Mouse (Mus musculus): ENCODE results near the gene Sf3b3.
"Not testable (repeated sequence)": the region's sequence is repeated elsewhere in the genome, so short reads cannot be mapped to it uniquely, and the experiment has no call there.

Gene Sf3b3

DNA sequence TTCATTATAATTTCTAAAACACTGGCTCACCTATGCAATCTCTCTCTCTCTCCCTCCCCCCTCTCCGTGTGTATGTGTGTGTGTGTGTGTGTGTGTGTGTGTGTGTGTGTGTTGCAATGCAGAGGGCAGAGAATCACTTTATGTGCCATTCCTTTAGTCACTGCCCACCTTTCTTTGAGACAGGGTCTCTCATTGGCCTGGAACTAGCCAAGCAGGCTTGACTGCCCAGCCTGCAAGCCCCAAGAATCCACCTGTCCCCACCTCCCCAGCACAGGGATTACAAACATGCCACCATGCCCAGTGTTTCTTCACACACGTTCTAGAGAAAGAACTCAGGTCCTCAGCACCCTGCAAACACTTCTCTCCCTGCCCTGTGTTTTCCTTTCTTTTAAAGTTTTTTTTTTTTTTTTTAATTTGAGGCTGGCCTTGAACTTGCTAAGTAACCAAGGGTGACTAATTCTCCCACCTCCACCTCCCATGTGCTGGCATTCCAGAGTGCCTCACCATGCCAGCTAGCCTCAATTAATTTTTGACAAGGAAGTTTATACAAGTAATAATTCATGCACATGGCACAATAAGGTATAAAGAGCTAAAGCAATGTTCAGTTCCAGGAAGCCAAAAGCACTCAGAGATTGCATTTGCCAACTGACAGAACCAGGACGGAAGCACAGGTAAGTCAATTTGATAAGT, 41.6 kb downstream of the Sf3b3 start:
- DNase-seq: no peak

GRCm38 (mm10) chr8:110803856-110804255, 42.7 kb downstream of the Sf3b3 start:
- DNase-seq: no peak

- DNase-seq: peak; percentile 34
These were observed 43.6 kb downstream of the Sf3b3 start for GRCm38 (mm10) chr8:110802988-110803387.

GRCm38 (mm10) chr8:110797086-110797485, 49.5 kb downstream of the Sf3b3 start:
- DNase-seq: no peak

DNA sequence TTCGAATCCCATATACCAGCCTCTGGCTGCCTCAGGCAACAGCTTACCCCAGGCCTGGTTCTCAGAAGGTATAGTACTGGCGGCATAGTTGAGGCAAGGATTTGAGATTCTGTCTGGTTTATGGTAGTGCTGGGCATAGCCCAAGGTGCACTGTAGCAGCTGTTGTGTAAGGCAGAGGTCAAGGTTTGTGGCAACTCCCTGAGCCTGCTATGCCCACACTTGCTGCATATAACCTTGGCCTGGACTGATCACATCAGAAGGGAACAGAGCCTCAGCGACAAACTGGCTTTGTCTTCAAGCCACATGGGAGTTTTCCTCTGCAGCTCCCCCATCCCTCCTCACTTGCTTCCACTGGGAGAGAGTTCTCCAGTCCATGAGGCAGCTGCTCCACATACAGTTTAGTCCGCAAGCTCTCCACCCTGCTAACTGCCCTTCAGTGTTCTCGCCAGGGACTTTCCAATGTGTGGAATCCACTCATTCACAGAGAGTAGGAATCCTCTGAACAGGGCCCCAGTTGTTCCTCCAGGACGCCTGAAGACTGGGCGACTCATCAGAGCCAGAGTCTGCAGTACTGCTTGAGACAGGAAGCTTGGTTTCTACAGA, 52.1 kb downstream of the Sf3b3 start:
- DNase-seq: no peak

DNA sequence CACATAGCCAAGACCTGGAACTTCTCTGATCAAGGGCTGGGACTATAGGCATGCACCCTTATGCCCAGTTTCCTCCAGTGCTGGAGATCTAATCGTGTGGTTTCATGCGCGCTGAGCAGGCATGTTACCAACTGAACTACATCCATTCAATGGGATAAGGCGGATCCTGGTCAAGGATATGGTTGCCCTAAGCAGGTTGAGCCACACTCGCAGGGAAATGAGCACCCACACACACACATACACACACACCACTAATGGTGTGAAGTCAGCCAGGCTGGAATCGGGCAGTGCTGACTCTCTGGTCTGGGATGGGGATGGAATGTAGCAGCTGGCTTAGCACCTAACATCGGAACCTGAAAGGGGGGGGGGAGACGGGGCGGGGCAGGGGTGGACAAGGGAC, 52.7 kb downstream of the Sf3b3 start:
- no peak for DNase-seq

- no peak for DNase-seq
These were observed 53.1 kb downstream of the Sf3b3 start for GRCm38 (mm10) chr8:110793511-110793910.

- DNase-seq: peak; percentile 84
These were observed 53.9 kb downstream of the Sf3b3 start for GRCm38 (mm10) chr8:110792574-110793200.

- no peak for DNase-seq
These were observed 55.4 kb downstream of the Sf3b3 start for GRCm38 (mm10) chr8:110791164-110791563.

DNA sequence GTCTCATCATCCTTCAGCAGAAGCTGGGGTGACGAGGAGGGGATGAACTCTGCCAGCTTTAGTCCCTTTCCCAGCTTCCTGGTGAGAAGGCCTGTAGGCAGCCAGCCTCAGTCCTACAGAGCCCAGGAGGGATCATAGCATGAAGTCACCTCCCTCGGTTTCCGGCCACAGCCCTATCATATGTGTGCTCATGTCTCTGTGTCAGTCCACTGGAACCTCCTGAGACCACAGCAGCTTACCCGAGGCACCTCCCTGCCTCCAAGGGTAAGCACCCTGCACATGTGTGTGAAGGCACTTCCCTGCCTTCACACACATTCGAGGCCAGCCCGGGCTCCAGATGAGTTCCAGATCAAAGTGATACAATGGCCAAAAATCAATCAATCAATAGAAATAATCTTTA, 56.3 kb downstream of the Sf3b3 start:
- no peak for DNase-seq

- no peak for DNase-seq
These were observed 57.0 kb downstream of the Sf3b3 start for GRCm38 (mm10) chr8:110789571-110789970.

- DNase-seq: no peak
These were observed 57.6 kb downstream of the Sf3b3 start for GRCm38 (mm10) chr8:110788981-110789380.

- DNase-seq: no peak
These were observed 59.1 kb downstream of the Sf3b3 start for GRCm38 (mm10) chr8:110787411-110787954.

DNA sequence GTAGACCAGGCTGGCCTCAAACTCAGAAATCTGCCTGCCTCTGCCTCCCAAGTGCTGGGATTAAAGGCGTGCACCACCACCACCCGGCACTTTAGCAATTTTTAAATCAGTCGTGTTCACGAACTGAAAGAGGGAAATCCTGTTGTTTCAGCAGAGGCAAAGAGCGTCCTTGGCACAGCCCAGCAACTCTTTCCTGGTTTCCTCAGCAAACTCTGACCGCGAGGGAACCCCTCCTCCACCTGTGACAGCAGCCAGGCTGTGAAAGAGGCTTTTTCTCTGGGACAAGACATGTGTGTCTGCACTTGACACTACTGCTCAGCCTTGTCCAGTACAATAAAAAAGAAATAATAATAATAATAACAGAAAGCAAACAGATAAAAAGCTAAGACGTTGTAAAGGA, 59.7 kb downstream of the Sf3b3 start:
- DNase-seq: no peak

GRCm38 (mm10) chr8:110786501-110786900, 60.1 kb downstream of the Sf3b3 start:
- not testable (repeated sequence) for DNase-seq

DNA sequence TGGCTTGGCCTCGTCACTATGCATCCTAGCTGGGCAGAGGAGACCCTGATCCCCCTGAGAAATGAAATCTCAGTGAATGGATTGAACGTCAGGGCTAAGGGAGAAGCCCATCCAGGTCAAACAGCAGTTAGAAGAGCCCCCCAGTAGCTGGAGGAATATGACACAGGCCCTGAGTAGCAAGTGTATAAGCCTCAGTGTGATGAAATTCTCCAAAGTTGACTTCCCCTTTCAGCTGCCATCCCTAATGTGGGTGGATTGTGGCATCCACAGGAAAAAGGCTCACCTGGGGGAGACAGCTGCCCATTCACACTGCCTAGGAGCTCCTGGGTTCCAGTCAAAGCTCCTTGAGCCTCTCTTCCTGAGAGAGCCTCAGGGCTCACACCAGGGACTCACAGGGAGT, 61.2 kb downstream of the Sf3b3 start:
- DNase-seq: no peak

GRCm38 (mm10) chr8:110779924-110780718, 66.5 kb downstream of the Sf3b3 start:
- no peak for DNase-seq

- DNase-seq: no peak
These were observed 70.3 kb downstream of the Sf3b3 start for GRCm38 (mm10) chr8:110776335-110776734.

DNA sequence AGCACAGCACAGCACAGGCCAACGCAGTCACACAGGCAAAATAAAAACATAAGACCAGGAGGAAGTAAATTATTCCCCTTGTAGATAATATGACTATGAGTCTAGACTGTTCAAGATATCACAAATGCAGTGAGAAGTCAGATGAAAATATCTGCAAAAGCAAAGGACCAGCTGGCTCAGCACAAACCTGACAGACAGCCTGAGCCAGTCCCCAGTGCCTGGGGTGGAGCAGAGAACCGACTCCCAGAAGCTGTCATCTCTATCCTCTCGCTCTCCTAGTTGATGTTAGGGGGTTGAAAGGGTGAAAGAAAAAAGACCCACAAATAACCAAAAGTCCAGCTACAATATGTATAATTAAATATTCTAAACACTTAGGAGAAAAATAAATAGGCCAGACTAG, 70.9 kb downstream of the Sf3b3 start:
- DNase-seq: no peak

- DNase-seq: no peak
These were observed 71.3 kb downstream of the Sf3b3 start for GRCm38 (mm10) chr8:110775316-110775715.

DNA sequence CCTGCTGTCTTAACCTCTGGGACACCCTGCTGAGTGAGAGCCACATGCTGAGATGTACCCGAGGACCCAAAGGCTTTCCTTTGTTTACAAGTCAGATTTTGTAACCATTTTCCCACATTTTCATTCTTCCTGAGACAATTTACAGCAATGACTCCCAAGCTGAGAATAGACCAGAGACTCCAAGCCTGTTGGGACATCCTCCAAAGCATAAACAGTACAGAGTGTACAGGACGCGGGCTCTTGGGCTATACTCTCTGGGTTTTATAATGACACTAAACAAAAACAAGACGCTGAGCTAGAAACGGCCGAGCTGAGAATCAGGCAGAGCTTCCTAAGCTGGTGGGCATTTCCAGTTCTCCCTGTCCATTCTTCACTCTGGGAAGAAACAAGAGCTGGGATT, 71.9 kb downstream of the Sf3b3 start:
- no peak for DNase-seq

DNA sequence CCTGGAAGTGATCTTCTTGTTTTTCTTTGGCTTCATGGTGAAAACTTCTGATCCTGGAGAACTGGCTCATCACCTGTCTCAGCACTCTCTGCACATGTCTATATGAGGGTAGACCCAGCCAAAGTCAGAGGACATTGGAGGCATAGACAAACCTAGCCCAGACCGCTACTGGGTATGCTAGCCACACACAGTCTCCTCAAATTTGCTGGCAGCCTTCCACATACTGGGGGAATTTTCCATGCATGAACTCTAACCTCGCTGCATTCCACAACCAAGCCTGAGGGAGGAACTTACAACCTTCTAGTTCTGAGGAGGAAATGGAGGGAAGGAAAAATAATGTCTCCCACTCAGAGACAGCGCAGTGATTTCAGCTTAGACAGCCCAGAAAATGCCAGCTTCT, 72.5 kb downstream of the Sf3b3 start:
- DNase-seq: peak; percentile 88

GRCm38 (mm10) chr8:110772452-110772851, 74.1 kb downstream of the Sf3b3 start:
- no peak for DNase-seq

Measured in kidney, adult 18-20 months (tissue).